Comparison of ENCODE assay signal across 8 mouse cellular contexts in the genomic region with DNA sequence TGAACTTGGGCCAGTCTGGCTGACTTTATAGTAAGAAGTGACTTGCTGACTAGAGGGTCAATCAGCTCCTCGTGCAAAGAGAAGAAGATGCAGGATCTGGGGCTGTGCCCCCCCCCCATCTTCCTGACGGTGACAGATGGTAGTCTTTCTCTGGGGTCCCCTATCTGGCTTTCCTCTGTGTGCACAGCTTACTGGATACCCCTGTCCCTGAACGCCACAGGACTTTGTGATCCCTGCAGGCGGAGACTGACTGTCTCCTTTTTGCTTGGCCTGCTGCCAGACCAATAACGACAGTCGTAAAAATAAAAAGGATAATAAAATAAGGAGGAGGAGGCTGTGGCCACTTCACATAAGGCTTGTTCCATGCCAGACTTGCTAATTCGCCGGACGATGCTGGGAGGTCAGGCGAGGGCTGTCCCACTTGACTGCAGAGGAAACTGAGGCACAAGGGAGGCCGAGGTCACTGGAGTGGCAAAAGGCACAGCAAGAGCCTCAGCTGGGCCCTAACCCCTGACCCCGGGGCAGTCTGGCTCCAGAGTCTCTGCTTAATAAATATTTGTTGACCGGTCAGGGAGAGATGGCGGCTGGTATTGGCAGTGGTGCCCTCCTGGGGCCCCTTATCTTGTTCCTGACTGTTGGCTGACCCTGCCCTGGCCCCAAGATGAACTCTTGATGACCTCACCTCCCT.
DNase-seq lines count a peak whose midpoint lies in the region; ATAC-seq lines count a peak whose summit lies in the region.

No protein-coding gene starts in this region.

- H3K36me3 ChIP-seq in heart, embryonic 16.5 days (ENCODE audit: control insufficient read depth, insufficient read depth) = no peaks in the 10 kb centered on the region
- H3K36me3 ChIP-seq in forebrain, embryonic 14.5 days (ENCODE audit: control insufficient read depth, insufficient read depth, low read length) = no peaks in the 10 kb centered on the region
- no peaks in the 10 kb centered on the region for H3K36me3 ChIP-seq in neural tube, embryonic 13.5 days

- no peak for DNase-seq in heart, adult 9 months (ENCODE audit: low spot score in 2 of 2)
- no peak for DNase-seq in forebrain, embryonic 14.5 days (ENCODE audit: low spot score)
- DNase-seq in kidney, postnatal 4 days = peak; percentile 68 to 76
- DNase-seq in testis, postnatal 10 days (ENCODE audit: low spot score) = no peak
- DNase-seq in gastrocnemius, postnatal 4 days (ENCODE audit: low spot score in 2 of 2) = no peak
- DNase-seq in frontal cortex, postnatal 10 days (ENCODE audit: low spot score in 2 of 2) = no peak

- 28% methylated on average over 14 of the region's 14 CpGs for WGBS in heart, embryonic 16.5 days
- whole genome bisulfite sequencing in forebrain, embryonic 14.5 days = 54% methylated on average over 14 of the region's 14 CpGs
- 5% methylated on average over 14 of the region's 14 CpGs for WGBS in neural tube, embryonic 13.5 days

- H3K4me3 ChIP-seq in heart, embryonic 16.5 days (ENCODE audit: low read length) = no peak overlapping the region
- H3K4me3 ChIP-seq in forebrain, embryonic 14.5 days (ENCODE audit: low read depth, low read length) = peak overlapping the region; percentile 12
- H3K4me3 ChIP-seq in neural tube, embryonic 13.5 days = peak overlapping the region; percentile 96

- H3K4me2 ChIP-seq in heart, embryonic 16.5 days (ENCODE audit: low read depth, low read length) = peak overlapping the region; percentile 8; the same call in 1 of the 2 replicates
- H3K4me2 ChIP-seq in forebrain, embryonic 14.5 days (ENCODE audit: low read length) = peak overlapping the region; percentile 90
- peak overlapping the region; percentile 91 for H3K4me2 ChIP-seq in neural tube, embryonic 13.5 days

- H3K27ac ChIP-seq in heart, embryonic 16.5 days (ENCODE audit: low read length) = no peak overlapping the region
- no peak overlapping the region for H3K27ac ChIP-seq in forebrain, embryonic 14.5 days (ENCODE audit: low read depth, low read length)
- peak overlapping the region; percentile 79 for H3K27ac ChIP-seq in neural tube, embryonic 13.5 days (replicated peaks)

- no peaks in the 10 kb centered on the region for H3K27me3 ChIP-seq in heart, embryonic 16.5 days (ENCODE audit: control insufficient read depth, insufficient read depth, low read length)
- no peaks in the 10 kb centered on the region for H3K27me3 ChIP-seq in forebrain, embryonic 14.5 days (replicated peaks; ENCODE audit: control insufficient read depth, insufficient read depth, low read length)
- H3K27me3 ChIP-seq in neural tube, embryonic 13.5 days = no peaks in the 10 kb centered on the region

- peaks cover 65% of the 10 kb centered on the region for H3K4me1 ChIP-seq in heart, embryonic 16.5 days (ENCODE audit: control insufficient read depth, insufficient read depth, low read length)
- peaks cover 56% of the 10 kb centered on the region for H3K4me1 ChIP-seq in forebrain, embryonic 14.5 days (ENCODE audit: control insufficient read depth, insufficient read depth, low read length)
- H3K4me1 ChIP-seq in neural tube, embryonic 13.5 days (replicated peaks) = peaks cover 79% of the 10 kb centered on the region

- no peaks in the 10 kb centered on the region for H3K9me3 ChIP-seq in heart, embryonic 16.5 days (replicated peaks; ENCODE audit: control insufficient read depth, low read length)
- no peaks in the 10 kb centered on the region for H3K9me3 ChIP-seq in forebrain, embryonic 14.5 days (replicated peaks; ENCODE audit: control insufficient read depth, low read length)
- H3K9me3 ChIP-seq in neural tube, embryonic 13.5 days = no peaks in the 10 kb centered on the region

- no peak for ATAC-seq in heart, embryonic 16.5 days (replicated peaks; ENCODE audit: extremely low read depth, insufficient read depth, low FRiP score)
- no peak for ATAC-seq in forebrain, embryonic 14.5 days
- ATAC-seq in neural tube, embryonic 13.5 days (ENCODE audit: low read depth) = no peak

- H3K9ac ChIP-seq in heart, embryonic 16.5 days (ENCODE audit: low read length) = peak overlapping the region; percentile 25; the same call in 1 of the 2 replicates
- peak overlapping the region; percentile 43 for H3K9ac ChIP-seq in forebrain, embryonic 14.5 days (ENCODE audit: low read length)
- peak overlapping the region; percentile 93 for H3K9ac ChIP-seq in neural tube, embryonic 13.5 days

Comparison
In these comparisons a context has a peak if more than half of its experiments do, and no peak if none do; other contexts are left out.
1. H3K4me2 ChIP-seq: peak in every context shown above with its lines; median percentile 91 in neural tube, embryonic 13.5 days; 90 in forebrain, embryonic 14.5 days; 8 in heart, embryonic 16.5 days.
2. H3K9ac ChIP-seq: peak in every context shown above with its lines; median percentile 93 in neural tube, embryonic 13.5 days; 43 in forebrain, embryonic 14.5 days; 25 in heart, embryonic 16.5 days.
3. DNase-seq: peak in kidney, postnatal 4 days (2 of 2); none in heart, adult 9 months (0 of 2), forebrain, embryonic 14.5 days (single experiment), testis, postnatal 10 days (single experiment), gastrocnemius, postnatal 4 days (0 of 2) and frontal cortex, postnatal 10 days (0 of 2).